Mouse (Mus musculus) small intestine, adult 2 months (tissue): ENCODE results near the gene Mapk13.

Experiments used
- CTCF ChIP-seq: fragments of 200-500 bp; IDR thresholded peaks from 2 replicates; pipeline ENCODE4 v1.5.1; 2012; ENCODE audit warnings: low read depth, mild to moderate bottlenecking, control low read depth, inconsistent platforms, low read length, moderate library complexity, mixed read lengths; ENCODE audit not compliant: insufficient replicate concordance, insufficient read length; ENCODE audit errors: extremely low read depth
- POLR2A ChIP-seq: fragments of 200-500 bp; IDR thresholded peaks from 2 replicates; pipeline ENCODE4 v1.6.1; 2012; ENCODE audit warnings: low read depth, mild to moderate bottlenecking, control low read depth, inconsistent platforms, low read length, moderate library complexity

DNA sequence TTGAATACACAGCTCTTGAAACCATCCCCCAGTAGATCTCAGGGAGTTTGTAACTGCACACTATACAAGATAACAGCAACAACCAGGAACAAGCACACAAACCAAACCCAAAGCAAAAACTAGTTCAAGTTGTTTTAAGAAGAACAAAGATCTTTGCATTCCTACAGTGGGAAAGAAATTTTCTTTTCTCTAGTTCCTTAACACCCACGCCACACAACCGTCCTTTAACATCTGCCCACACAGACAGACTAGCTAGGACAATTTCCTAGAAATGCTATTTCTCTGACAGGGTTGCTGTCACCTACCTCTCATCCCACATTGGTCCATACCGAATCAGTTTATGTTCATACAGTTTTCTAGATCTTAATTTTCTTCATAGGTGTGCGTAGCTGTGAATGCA is 27.9 kb downstream of the Mapk13 start:
- TF ChIP-seq CTCF (no peak), POLR2A (no peak)
